Mouse (Mus musculus) liver, embryonic 16.5 days (tissue): ENCODE data around the gene Exd2. TPM values are rescaled to one million over a fixed set of nuclear protein-coding genes. Genes with fewer than 3 reads are reported as not detected.
A peak's percentile ranks its signal among the peaks of the same experiment; 100 is the strongest.

Source experiments
- ATAC-seq: fragments of 200-750 bp; cut with Nextera tagmentation; 2 replicates; pipeline ENCODE4 v1.8.0; 2017; ENCODE audit warnings: low read depth, mild to moderate bottlenecking, moderate number of reproducible peaks, moderate library complexity
- H3K27ac ChIP-seq: fragments of 300-500 bp; sonication (generic); 2 replicates; pipeline ENCODE4 v1.5.1; 2014; ENCODE audit warnings: mild to moderate bottlenecking, low read length
- H3K27me3 ChIP-seq: fragments of 300-500 bp; sonication (generic); 2 replicates; pipeline ENCODE4 v1.6.1; 2014; ENCODE audit warnings: low read depth, low read length, mixed read lengths; ENCODE audit not compliant: control insufficient read depth, insufficient read depth
- H3K36me3 ChIP-seq: fragments of 300-500 bp; sonication (generic); 2 replicates; pipeline ENCODE4 v1.6.1; 2014; ENCODE audit warnings: mild to moderate bottlenecking; ENCODE audit not compliant: control insufficient read depth, insufficient read depth
- H3K4me1 ChIP-seq: fragments of 300-500 bp; sonication (generic); 2 replicates; pipeline ENCODE4 v1.6.1; 2014; ENCODE audit warnings: low read depth, low read length, mixed read lengths; ENCODE audit not compliant: control insufficient read depth
- H3K4me2 ChIP-seq: fragments of 300-500 bp; sonication (generic); 2 replicates; pipeline ENCODE4 v1.6.1; 2014; ENCODE audit warnings: low read depth, low read length, mixed read lengths
- H3K4me3 ChIP-seq: fragments of 300-500 bp; sonication (generic); 2 replicates; pipeline ENCODE4 v1.5.1; 2014; ENCODE audit warnings: low read depth, mild to moderate bottlenecking, low read length
- H3K9ac ChIP-seq: fragments of 300-500 bp; sonication (generic); 2 replicates; pipeline ENCODE4 v1.6.1; 2014; ENCODE audit warnings: low read depth, low read length
- H3K9me3 ChIP-seq: fragments of 300-500 bp; sonication (generic); replicated peaks from 2 replicates; pipeline ENCODE4 v1.6.1; 2016; ENCODE audit warnings: low read length; ENCODE audit not compliant: control insufficient read depth
- WGBS: fragments of 180-500 bp; shearing (Covaris S2); extraction: QIAGEN DNeasy Blood & Tissue Kit; methylation state at CpG from one replicate; pipeline ENCODE4 v1.1.7; 2014; ENCODE audit not compliant: insufficient replicate concordance; 5-methylcytosine and 5-hydroxymethylcytosine counted together
- polyA plus RNA-seq: library from polyadenylated mRNA; unstranded; fragments of >200 nt; fragmentation: Nextera tagmentation; extraction: Ambion mirVana; gene quantifications from 2 replicates; pipeline ENCODE4 v1.2.1, GENCODE M21; 2015

Exd2 gene
- polyA plus RNA-seq, 1 experiment from 2014 or later = 7.1 TPM

DNA sequence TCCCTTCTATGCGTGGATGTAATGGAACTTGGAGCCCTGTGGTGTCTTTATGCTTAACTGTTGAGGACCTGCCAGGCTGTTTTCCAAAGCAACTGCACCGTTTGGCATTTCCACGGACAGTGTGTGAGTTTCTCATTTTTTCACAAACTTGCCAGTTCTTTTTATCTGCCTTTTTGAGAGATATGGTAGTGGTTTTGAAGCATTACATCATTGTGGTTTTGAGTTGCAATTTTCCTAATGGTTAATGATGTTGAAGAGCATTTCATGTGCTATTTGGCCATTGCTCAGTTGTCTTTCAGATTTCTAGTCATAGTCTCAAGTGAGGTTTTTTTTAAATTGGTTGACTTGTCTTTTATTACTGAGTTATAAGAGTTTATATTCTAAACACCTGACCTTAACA lies 10.8 kb downstream of the Exd2 start:
- no peak overlapping the region for H3K27ac ChIP-seq
- no peaks in the 10 kb centered on the region for H3K27me3 ChIP-seq
- H3K4me2 ChIP-seq = no peak overlapping the region
- H3K36me3 ChIP-seq = no peaks in the 10 kb centered on the region; the same call in 1 of the 2 replicates
- H3K9ac ChIP-seq = no peak overlapping the region
- H3K4me1 ChIP-seq = no peaks in the 10 kb centered on the region
- H3K4me3 ChIP-seq = no peak overlapping the region
- WGBS = 42% methylated on average over 3 of the region's 3 CpGs
- ATAC-seq = no peak
- no peaks in the 10 kb centered on the region for H3K9me3 ChIP-seq

- no peak overlapping the region for H3K4me3 ChIP-seq
- H3K27ac ChIP-seq = no peak overlapping the region
- H3K9ac ChIP-seq = no peak overlapping the region
- H3K4me1 ChIP-seq = no peaks in the 10 kb centered on the region
- no peaks in the 10 kb centered on the region; the same call in 1 of the 2 replicates for H3K36me3 ChIP-seq
- WGBS = 69% methylated on average over 3 of the region's 3 CpGs
- H3K4me2 ChIP-seq = no peak overlapping the region
- no peak for ATAC-seq
- no peaks in the 10 kb centered on the region for H3K9me3 ChIP-seq
- H3K27me3 ChIP-seq = no peaks in the 10 kb centered on the region
Observed at GRCm38 (mm10) chr12:80479986-80480385, 17.1 kb downstream of the Exd2 start.

- WGBS = 69% methylated on average over 3 of the region's 3 CpGs
- ATAC-seq = no peak
- no peaks in the 10 kb centered on the region for H3K9me3 ChIP-seq
- H3K4me3 ChIP-seq = no peak overlapping the region
- no peaks in the 10 kb centered on the region for H3K36me3 ChIP-seq
- H3K27me3 ChIP-seq = no peaks in the 10 kb centered on the region
- H3K27ac ChIP-seq = no peak overlapping the region
- H3K9ac ChIP-seq = no peak overlapping the region
- no peak overlapping the region for H3K4me2 ChIP-seq
- no peaks in the 10 kb centered on the region for H3K4me1 ChIP-seq
Observed at GRCm38 (mm10) chr12:80483397-80483796, 20.5 kb downstream of the Exd2 start.

DNA sequence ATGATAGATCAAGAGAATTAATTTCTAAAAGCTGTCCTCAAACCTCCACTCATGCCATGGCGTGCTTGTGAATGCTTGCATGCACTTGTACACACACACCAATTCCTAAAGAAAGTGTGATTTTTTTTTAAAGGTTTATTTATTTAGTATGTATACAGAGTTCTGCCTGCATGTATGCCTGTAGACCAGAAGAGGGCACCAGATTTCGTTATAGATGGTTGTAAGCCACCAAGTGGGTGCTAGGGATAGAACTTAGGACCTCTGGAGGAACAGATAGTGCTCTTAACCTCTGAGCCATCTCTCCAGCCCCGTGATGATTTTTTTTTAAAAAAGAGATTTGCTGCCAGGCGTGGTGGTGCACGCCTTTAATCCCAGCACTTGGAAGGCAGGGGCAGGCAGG lies 30.4 kb downstream of the Exd2 start:
- H3K36me3 ChIP-seq = no peaks in the 10 kb centered on the region
- no peaks in the 10 kb centered on the region for H3K4me1 ChIP-seq
- no peak overlapping the region for H3K9ac ChIP-seq
- WGBS = 74% methylated on average over 5 of the region's 5 CpGs
- no peak overlapping the region for H3K27ac ChIP-seq
- no peak overlapping the region for H3K4me3 ChIP-seq
- no peaks in the 10 kb centered on the region for H3K9me3 ChIP-seq
- ATAC-seq = no peak
- no peak overlapping the region for H3K4me2 ChIP-seq
- H3K27me3 ChIP-seq = no peaks in the 10 kb centered on the region

DNA sequence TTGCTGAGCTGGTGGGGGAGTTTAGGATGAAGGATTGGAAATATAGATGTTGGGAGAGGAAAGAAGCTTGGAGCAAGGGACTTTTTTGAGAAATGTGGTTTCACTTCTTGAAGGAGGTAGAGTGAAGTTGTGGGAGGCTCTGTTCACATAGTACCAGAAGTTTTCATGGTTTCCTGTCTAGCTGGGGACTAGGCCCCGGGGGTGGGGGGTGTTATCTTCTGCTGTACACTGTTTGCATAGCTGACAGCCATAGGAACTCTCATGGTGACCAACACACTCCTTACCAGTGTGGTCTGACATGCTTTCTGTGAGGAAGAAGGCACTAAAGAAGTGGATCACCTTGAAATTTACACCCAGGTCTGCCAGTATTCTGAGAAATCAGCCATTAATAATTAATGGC lies 32.8 kb downstream of the Exd2 start:
- H3K9ac ChIP-seq = no peak overlapping the region
- H3K4me2 ChIP-seq = no peak overlapping the region
- no peaks in the 10 kb centered on the region for H3K9me3 ChIP-seq
- no peaks in the 10 kb centered on the region for H3K36me3 ChIP-seq
- H3K27me3 ChIP-seq = no peaks in the 10 kb centered on the region
- no peaks in the 10 kb centered on the region for H3K4me1 ChIP-seq
- H3K4me3 ChIP-seq = no peak overlapping the region
- no peak for ATAC-seq
- no peak overlapping the region for H3K27ac ChIP-seq
- WGBS = 14% methylated on average over 1 of the region's 1 CpGs

- ATAC-seq = no peak
- Histone ChIP-seq H3K27me3 (no peaks in the 10 kb centered on the region), H3K36me3 (no peaks in the 10 kb centered on the region), H3K4me3 (no peak overlapping the region), H3K27ac (no peak overlapping the region), H3K9ac (no peak overlapping the region), H3K4me1 (no peaks in the 10 kb centered on the region), H3K9me3 (no peaks in the 10 kb centered on the region), H3K4me2 (no peak overlapping the region)
- WGBS = 56% methylated on average over 4 of the region's 4 CpGs
Observed at GRCm38 (mm10) chr12:80498356-80498755, 35.5 kb downstream of the Exd2 start.

GRCm38 (mm10) chr12:80500506-80500905 lies 37.6 kb downstream of the Exd2 start:
- no peaks in the 10 kb centered on the region for H3K4me1 ChIP-seq
- no peaks in the 10 kb centered on the region for H3K9me3 ChIP-seq
- 25% methylated on average over 1 of the region's 1 CpGs for WGBS
- H3K4me2 ChIP-seq = no peak overlapping the region
- no peak overlapping the region for H3K27ac ChIP-seq
- H3K4me3 ChIP-seq = no peak overlapping the region
- no peak overlapping the region for H3K9ac ChIP-seq
- H3K27me3 ChIP-seq = no peaks in the 10 kb centered on the region
- H3K36me3 ChIP-seq = no peaks in the 10 kb centered on the region
- ATAC-seq = no peak

- Histone ChIP-seq H3K4me1 (no peaks in the 10 kb centered on the region), H3K27ac (no peak overlapping the region), H3K27me3 (no peaks in the 10 kb centered on the region), H3K9ac (no peak overlapping the region), H3K4me2 (no peak overlapping the region), H3K9me3 (no peaks in the 10 kb centered on the region), H3K4me3 (no peak overlapping the region), H3K36me3 (no peaks in the 10 kb centered on the region)
- ATAC-seq = peak; percentile 11; the same call in 1 of the 2 replicates
- WGBS = 61% methylated on average over 5 of the region's 5 CpGs
Observed at GRCm38 (mm10) chr12:80504718-80505117, 41.8 kb downstream of the Exd2 start.

DNA sequence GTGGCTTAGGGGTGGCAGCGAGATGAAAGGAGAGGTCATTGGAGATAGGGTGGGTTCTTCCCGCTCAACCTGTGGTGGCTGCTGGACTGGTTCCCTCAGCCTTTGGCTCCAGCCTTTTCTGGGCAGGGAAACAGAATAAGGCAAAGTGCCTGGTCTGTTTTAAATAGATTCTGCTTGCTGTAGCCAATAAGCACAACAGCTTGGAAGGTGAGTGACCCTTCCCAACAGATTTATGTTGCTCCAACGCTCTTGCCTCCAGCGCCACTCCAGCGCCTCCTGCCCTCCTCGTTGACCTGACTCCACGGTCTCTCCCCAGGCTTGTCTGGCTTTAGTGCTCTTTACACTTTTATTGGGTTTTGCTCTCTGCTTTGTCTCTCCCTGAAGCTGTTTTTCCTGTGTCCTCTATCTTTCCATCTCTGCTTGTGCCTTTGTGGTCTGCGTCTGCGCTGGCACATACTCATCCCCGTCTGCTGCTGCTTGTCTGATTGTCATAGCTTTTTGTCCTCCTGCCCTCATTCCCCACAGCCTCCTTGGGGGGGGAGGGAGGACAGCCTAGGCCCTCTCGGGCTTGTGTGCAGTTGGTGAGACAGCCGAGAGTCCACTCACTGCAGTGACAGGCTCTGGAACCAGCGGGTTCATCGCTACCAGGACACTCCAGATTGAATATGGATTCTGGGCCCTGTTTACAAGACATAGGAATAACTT lies 44.3 kb downstream of the Exd2 start:
- H3K4me2 ChIP-seq = no peak overlapping the region

More for the DNA sequence above, 44.3 kb downstream of the Exd2 start:
- Histone ChIP-seq H3K9me3 (no peaks in the 10 kb centered on the region), H3K27me3 (no peaks in the 10 kb centered on the region), H3K27ac (no peak overlapping the region), H3K9ac (no peak overlapping the region), H3K36me3 (no peaks in the 10 kb centered on the region), H3K4me3 (no peak overlapping the region), H3K4me1 (no peaks in the 10 kb centered on the region)
- WGBS = 36% methylated on average over 14 of the region's 14 CpGs
- no peak for ATAC-seq
